Mouse (Mus musculus) small intestine, adult 2 months (tissue): ENCODE data around the gene Otub1.

Experiments used
- CTCF ChIP-seq: fragments of 200-500 bp; IDR thresholded peaks from 2 replicates; pipeline ENCODE4 v1.5.1; 2012; ENCODE audit warnings: low read depth, mild to moderate bottlenecking, control low read depth, inconsistent platforms, low read length, moderate library complexity, mixed read lengths; ENCODE audit not compliant: insufficient replicate concordance, insufficient read length; ENCODE audit errors: extremely low read depth
- POLR2A ChIP-seq: fragments of 200-500 bp; IDR thresholded peaks from 2 replicates; pipeline ENCODE4 v1.6.1; 2012; ENCODE audit warnings: low read depth, mild to moderate bottlenecking, control low read depth, inconsistent platforms, low read length, moderate library complexity

GRCm38 (mm10) chr19:7151927-7152653 is 54.0 kb downstream of the Otub1 start:
- no peak for TF ChIP-seq CTCF
- no peak for TF ChIP-seq POLR2A
